Mouse (Mus musculus) cerebellum, adult 9-11 months (tissue): ENCODE measurements around the gene Megf8.

ENCODE experiments used
- DNase-seq: peaks from one replicate; pipeline ENCODE4 v3.0.0; 2022

The Megf8 gene

GRCm38 (mm10) chr7:25316532-25317445 lies at the start of gene Megf8:
Gene Megf8 (plus strand): TSS chr7:25317164.
- peak; percentile 99 for DNase-seq

- peak; percentile 100 for DNase-seq
These were observed 49.6 kb upstream of the Megf8 start, which contains the start of gene Cic for GRCm38 (mm10) chr7:25267301-25267750. Gene Cic (plus strand): TSS chr7:25267704.

GRCm38 (mm10) chr7:25267751-25268463 lies 49.1 kb upstream of the Megf8 start:
- DNase-seq = peak; percentile 100

DNA sequence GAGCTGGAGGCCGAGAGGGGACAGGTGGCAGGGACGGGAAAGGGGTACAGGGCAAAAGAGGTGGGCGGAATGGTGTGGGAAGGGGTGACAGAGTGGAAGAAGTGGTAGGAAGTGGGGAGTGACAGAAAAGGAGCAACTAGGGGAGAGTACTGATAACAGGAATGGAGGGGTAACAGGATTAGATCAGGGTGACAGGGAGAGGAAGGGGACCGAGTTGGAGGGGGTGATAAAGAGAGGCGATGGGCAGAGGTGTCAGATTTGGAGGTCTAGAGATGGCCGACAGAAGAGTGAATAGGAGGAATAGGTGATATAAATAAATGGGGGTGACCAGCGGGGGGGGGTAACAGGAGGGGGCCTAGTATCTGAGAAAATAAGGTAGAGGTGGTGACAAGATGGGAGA lies 48.4 kb upstream of the Megf8 start:
- DNase-seq = no peak

GRCm38 (mm10) chr7:25269029-25269428 lies 47.9 kb upstream of the Megf8 start:
- peak; percentile 67 for DNase-seq

GRCm38 (mm10) chr7:25269545-25270271 lies 47.3 kb upstream of the Megf8 start:
- DNase-seq = peak; percentile 69

- peak; percentile 61 for DNase-seq
These were observed 46.0 kb upstream of the Megf8 start for GRCm38 (mm10) chr7:25270652-25271633.

- DNase-seq = peak; percentile 67
These were observed 45.1 kb upstream of the Megf8 start for GRCm38 (mm10) chr7:25271651-25272444.

DNA sequence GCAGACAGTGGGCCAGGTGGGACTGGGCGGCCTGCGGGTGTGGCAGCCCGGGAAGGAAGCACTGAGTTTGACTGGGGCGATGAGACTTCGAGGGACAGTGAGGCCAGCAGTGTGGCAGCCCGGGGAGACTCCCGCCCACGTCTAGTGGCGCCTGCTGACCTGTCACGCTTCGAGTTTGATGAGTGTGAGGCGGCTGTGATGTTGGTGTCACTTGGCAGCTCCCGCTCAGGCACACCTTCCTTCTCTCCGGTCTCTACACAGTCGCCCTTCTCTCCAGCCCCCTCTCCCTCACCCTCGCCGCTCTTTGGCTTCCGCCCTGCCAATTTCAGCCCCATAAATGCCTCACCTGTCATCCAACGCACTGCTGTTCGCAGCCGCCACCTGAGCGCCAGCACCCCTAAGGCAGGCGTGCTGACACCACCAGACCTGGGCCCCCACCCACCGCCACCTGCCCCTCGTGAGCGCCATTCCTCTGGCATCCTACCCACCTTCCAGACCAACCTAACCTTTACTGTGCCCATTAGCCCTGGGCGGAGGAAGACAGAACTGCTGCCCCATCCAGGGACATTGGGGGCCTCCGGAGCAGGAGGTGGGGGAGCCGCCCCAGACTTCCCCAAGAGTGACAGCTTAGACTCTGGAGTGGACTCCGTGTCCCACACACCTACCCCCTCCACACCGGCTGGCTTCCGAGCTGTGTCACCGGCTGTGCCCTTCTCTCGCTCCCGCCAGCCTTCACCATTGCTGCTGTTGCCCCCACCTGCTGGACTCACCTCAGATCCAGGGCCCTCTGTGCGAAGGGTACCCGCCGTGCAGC lies 44.3 kb upstream of the Megf8 start:
- peak; percentile 62 for DNase-seq

- peak; percentile 48 for DNase-seq
These were observed 43.4 kb upstream of the Megf8 start for GRCm38 (mm10) chr7:25273259-25274241.

DNA sequence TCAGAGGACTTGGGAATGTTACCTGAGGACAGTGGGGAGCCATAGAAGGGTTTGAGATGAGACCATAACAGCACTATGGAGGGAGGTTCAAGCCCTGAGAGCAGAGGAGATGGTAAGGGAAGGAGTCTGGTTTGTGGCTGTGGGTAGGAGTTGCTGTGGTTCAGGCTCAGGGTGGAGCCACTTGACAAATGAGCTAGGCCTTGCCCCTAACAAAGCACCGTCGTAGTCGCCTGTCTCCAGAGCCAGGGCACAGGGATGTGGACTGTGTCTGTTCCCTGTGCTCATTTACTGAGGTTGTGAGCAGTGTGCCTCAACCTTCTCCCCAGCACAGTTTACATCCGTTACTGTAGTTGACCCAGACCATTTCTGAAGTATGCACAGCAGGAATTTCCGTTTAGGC lies 42.4 kb upstream of the Megf8 start:
- DNase-seq = no peak

DNA sequence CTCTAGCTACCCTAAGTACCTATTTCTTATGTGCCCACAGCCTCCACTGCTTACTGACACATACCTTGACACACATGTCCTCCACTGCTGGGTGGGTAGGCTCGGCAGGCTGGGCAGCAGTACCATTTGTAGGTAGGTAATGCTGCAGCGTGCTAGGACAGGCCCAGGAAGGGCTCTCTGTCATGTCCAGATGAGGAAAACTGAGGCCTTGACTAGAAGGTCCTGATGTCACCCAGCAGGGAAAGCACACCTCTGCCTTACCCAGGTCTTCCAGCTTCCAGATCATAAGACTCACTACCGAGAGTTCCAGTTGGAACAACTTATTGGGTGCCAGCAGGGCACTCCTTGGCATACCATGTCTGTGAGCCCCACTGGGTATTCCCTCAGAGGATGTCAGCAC lies 42.0 kb upstream of the Megf8 start:
- DNase-seq = peak; percentile 32

DNA sequence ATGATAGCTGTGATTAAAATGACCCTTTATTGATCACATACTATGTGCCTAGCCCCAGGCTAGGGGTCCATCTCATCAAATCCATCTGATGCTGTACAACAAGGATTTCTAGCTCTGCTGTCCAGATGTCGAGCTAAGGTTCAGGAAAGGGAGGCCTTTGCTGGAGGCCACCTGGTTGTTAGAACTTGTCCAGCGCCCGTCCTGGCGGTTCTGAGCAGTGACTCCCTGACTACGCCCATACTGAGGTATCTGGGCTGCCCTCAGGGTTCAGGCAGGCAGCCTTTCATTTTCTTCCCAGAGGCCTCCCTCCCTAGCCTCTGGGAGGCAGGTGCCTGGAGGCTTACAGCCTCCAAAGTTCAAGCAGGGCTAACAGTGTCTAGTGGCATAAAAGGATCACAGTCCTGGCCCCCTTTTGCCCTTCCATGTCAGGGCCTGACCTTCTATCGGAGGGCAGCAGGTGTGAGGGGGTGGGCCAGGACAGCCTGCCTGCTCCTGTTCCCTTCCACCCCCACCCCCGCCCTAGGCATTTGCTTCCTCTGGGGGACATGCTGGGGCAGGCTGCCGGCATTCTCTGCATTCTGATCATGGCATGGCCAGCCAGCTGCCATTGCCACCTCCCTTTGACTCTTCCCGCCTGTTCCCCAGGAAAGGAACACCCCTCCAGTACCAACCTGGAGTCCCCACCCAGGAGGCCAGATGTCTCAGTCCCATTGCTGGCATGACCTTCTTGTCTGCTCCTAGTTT lies 41.2 kb upstream of the Megf8 start:
- peak; percentile 52 for DNase-seq

- DNase-seq = peak; percentile 65
These were observed 39.6 kb upstream of the Megf8 start for GRCm38 (mm10) chr7:25277405-25277804.

DNA sequence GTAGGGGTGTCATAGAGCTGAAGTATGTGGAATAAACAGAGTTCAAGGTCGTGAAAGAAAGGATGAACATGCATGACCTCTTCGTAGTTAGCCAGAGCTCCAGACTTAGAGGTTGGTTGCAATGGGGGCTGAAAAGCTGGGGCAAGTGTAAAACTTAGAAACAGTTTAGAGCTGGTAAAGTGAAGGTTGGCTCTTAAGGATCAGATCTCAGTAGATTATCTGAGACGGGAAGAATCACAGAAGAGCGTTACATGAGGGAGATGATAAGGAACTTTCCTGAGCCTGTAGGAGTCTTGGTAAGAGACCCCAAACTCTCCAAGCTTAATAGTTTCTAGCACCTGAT lies 39.0 kb upstream of the Megf8 start:
- no peak for DNase-seq

DNA sequence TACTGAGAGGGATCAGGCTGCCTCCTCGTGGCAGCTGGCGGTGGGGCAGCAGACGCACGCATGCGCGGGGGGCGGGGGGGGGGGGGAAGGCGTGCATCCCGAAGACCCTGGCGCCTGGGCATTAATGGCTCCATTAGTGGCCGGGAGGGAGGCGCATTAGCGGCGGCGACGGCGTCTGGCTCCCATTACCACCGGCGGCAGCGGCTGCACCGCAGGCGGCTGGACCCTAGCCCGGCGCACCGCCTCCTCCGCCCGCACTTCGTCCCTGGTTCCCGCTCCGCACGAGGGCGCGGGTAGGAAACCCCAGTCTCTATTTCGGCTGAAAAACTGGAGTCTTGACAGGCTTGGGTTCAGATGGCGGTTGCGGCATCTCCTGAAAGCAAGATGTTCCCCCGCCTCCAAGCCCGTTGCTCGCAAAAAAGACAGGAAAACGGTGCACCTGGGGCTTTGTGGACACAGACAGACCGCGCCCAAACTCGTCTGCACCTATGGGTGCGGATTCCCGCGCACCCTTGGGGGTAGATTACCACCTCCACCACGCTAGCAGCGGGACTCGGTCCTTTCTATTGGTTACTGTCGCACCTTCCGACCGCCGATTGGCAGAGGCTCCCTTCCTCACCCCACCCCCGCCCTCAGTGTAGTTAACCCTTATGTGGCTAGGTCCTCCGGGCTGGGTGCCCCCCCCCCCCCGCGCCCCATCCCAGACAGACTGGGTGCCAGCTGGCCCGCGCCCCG lies 38.5 kb upstream of the Megf8 start:
- peak; percentile 94 for DNase-seq

DNA sequence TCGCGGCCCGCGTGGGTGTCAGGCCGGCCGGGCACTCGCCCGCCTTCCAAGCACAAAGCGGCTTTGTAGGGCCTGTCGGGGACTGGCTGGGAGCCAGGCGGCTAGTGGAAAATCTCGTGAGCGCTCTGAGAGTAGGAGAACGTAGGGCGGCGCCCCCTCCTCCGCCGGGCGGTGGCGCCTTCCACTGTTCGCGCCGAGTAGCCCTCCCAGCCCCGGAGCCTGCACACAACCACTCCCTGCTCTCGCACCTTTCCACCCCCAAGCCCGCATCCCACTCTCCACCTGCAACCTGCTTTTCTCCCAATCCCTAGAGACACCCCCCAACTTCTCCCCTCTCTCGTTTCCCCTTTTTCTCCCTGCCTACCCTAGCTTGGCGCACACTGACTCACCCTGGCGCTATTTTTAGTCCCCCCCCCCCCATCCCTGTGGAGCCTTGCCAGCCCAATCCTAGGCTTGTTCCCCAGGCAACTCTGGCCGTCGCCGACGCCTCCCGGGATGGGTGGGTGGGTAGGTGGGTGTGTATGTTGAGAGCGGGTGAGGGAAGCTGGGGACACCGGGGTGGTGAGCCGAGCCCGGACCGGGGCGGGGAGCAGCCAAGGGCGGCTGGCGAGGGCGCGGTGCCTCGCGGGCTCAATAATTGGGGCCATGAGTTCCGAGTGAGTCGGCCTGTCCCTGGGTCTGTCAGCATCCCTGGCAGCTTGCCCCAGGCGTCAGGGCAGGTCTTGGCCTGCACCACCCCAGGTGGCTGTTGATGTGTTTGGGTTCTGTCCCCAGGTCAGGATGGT lies 37.7 kb upstream of the Megf8 start:
- DNase-seq = peak; percentile 95
